Mouse (Mus musculus) fat pad, adult 2 months (tissue): Measurements from ENCODE around the gene Padi1.

ENCODE experiments used
- DNase-seq: peaks from one replicate; pipeline ENCODE4 v3.0.0-alpha.2; 2011; ENCODE audit warnings: low read depth, low spot score; ENCODE audit errors: extremely low read depth

The Padi1 gene

GRCm38 (mm10) chr4:140845666-140846065, at the start of gene Padi1:
Padi1 (minus strand) TSS chr4:140845778.
- no peak for DNase-seq

- DNase-seq = no peak
Observed at GRCm38 (mm10) chr4:140892163-140892530, 46.6 kb upstream of the Padi1 start.

- no peak for DNase-seq
Observed at GRCm38 (mm10) chr4:140891525-140892162, 46.1 kb upstream of the Padi1 start.

- no peak for DNase-seq
Observed at GRCm38 (mm10) chr4:140883852-140884251, 38.3 kb upstream of the Padi1 start.

- DNase-seq = no peak
Observed at GRCm38 (mm10) chr4:140882981-140883380, 37.4 kb upstream of the Padi1 start.

GRCm38 (mm10) chr4:140882365-140882764, 36.8 kb upstream of the Padi1 start:
- no peak for DNase-seq

GRCm38 (mm10) chr4:140881771-140882170, 36.2 kb upstream of the Padi1 start:
- no peak for DNase-seq

- DNase-seq = no peak
Observed at GRCm38 (mm10) chr4:140881026-140881670, 35.6 kb upstream of the Padi1 start.

GRCm38 (mm10) chr4:140880207-140880606, 34.6 kb upstream of the Padi1 start:
- no peak for DNase-seq

- no peak for DNase-seq
Observed at GRCm38 (mm10) chr4:140879739-140880138, 34.2 kb upstream of the Padi1 start.

- no peak for DNase-seq
Observed at GRCm38 (mm10) chr4:140879116-140879515, 33.5 kb upstream of the Padi1 start.

- no peak for DNase-seq
Observed at GRCm38 (mm10) chr4:140878655-140879054, 33.1 kb upstream of the Padi1 start.

- no peak for DNase-seq
Observed at GRCm38 (mm10) chr4:140877441-140877840, 31.9 kb upstream of the Padi1 start.

GRCm38 (mm10) chr4:140876681-140877080, 31.1 kb upstream of the Padi1 start:
- DNase-seq = no peak

- no peak for DNase-seq
Observed at GRCm38 (mm10) chr4:140876161-140876560, 30.6 kb upstream of the Padi1 start.

- no peak for DNase-seq
Observed at GRCm38 (mm10) chr4:140873011-140873410, 27.4 kb upstream of the Padi1 start.

- DNase-seq = no peak
Observed at GRCm38 (mm10) chr4:140872686-140872992, 27.1 kb upstream of the Padi1 start.

GRCm38 (mm10) chr4:140871851-140872685, 26.5 kb upstream of the Padi1 start:
- no peak for DNase-seq

GRCm38 (mm10) chr4:140871376-140871775, 25.8 kb upstream of the Padi1 start:
- no peak for DNase-seq

- DNase-seq = no peak
Observed at GRCm38 (mm10) chr4:140870876-140871275, 25.3 kb upstream of the Padi1 start.

GRCm38 (mm10) chr4:140869945-140870344, 24.4 kb upstream of the Padi1 start:
- DNase-seq = no peak
